Mouse (Mus musculus): ENCODE measurements around the gene BC035947.

Gene BC035947

DNA sequence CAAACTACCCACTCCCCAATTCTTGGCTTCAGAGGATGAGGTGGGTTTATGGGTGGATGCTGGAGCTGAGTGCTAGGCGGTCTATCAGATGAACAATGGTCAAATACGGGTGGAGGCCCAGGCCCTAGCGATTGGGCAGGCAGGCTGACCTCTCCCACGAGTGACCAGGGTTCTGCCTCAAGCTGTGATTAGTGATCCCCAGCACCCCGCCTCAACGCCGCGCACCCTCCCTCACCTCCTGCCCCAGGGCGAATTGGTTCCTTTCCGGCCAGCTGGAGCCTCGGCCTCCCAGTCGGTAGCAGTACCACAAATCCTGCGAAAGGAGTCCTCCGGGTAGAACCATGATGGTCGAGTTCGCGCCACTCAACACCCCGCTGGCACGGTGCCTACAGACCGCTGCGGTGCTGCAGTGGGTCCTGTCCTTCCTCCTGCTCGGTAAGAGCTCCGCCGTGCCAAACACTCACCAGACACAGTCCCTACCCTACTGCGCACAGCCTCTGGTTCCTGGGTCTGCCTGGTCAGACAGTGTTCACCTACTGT lies at the start of gene BC035947:
Gene BC035947 (minus strand): TSS at position 538 of the 540 bp plus-strand sequence.
- peak; percentile 53 for DNase-seq (ENCODE audit: low read depth, low spot score)

GRCm38 (mm10) chr1:78554012-78554666 lies 42.2 kb upstream of the BC035947 start:
- DNase-seq (ENCODE audit: low read depth, low spot score), result no peak

GRCm38 (mm10) chr1:78548961-78549360 lies 37.0 kb upstream of the BC035947 start:
- no peak for DNase-seq (ENCODE audit: low read depth, low spot score)

- no peak for DNase-seq (ENCODE audit: low read depth, low spot score)
These were observed 34.3 kb upstream of the BC035947 start for GRCm38 (mm10) chr1:78546258-78546657.

DNA sequence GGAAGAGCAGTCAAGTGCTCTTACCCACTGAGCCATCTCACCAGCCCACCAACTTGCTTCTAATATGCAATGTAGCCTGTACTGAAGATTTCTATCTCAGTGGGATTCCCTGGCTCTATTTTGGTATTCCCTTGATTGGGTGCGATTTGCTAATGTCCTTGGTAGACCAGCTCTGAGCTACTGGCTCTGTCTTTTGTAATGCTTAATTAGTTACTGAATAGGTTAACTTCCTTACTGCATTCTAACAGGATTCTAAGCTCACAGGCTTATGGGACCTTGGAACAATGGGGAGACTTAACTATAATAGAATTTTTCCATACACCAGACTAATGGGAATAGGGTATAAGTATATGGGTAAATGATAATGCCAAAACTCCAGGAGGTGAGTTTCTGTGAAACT lies 31.7 kb upstream of the BC035947 start:
- peak; percentile 66 for DNase-seq (ENCODE audit: low read depth, low spot score)

DNA sequence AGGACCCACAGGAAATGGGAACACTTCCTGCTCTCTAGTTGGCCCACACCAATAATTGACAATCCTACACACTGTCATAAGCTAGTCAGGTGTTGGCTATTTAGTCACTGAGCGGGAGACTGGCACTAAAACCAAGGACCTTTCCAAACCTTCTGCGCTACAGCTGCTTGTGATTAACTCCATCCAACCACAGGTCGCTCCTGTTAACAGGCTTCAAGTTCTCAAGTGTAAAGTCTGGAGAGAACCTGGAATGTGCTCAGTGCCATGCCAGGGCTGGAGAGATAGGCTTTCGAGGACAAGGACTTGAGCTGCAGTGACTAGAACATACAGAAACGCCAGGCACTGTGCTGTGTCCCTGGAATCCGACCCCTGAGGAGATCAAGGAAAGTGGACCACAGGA lies 27.2 kb upstream of the BC035947 start:
- DNase-seq (ENCODE audit: low read depth, low spot score), result no peak

DNA sequence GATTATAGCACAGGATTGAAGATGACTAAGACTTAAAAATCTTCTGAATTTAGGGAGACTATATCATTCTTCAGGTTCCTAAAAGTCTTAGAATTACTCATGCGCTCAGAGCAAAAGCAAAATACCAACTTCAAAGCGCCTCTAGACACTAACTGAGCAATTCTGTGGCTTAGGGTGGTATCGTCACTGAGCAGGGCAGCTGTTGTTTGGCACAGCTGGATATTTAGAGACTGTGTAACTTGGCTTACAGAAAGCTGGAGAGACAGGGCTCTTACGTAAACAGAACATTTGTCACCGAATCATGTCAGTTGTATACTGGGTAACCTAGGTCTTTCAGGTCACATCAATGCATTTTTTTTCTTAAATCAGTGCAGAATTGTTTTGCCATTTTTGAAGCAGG lies 26.4 kb upstream of the BC035947 start:
- no peak for DNase-seq (ENCODE audit: low read depth, low spot score)

DNA sequence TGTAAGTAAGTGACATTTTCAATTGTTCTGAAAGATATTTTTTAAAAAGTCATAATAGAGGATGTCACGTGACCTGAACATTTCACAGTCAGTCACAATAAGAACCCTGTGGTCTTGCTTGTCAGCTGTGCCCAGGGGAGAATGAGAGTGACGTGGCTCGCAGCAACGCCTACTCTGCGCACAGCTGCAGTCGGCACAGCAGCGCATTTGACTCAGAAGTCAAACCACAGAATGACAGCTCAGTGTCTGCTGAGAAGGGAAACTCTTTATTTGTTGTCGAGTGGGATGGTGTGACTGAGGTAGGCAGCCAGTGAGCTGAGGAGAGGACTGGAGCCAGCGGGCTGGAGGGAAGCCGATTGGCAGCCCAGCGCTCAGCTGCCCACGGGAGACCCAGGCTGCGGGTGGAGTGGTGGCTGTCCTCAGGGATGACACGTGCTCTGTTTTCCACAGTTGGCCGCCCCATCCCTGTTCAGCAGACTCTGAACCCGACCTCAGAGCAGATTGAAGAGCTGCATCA lies 25.6 kb upstream of the BC035947 start:
- peak; percentile 11 for DNase-seq (ENCODE audit: low read depth, low spot score)

- peak; percentile 79 for DNase-seq (ENCODE audit: low read depth, low spot score)
These were observed 24.6 kb upstream of the BC035947 start for GRCm38 (mm10) chr1:78536310-78537164.

DNA sequence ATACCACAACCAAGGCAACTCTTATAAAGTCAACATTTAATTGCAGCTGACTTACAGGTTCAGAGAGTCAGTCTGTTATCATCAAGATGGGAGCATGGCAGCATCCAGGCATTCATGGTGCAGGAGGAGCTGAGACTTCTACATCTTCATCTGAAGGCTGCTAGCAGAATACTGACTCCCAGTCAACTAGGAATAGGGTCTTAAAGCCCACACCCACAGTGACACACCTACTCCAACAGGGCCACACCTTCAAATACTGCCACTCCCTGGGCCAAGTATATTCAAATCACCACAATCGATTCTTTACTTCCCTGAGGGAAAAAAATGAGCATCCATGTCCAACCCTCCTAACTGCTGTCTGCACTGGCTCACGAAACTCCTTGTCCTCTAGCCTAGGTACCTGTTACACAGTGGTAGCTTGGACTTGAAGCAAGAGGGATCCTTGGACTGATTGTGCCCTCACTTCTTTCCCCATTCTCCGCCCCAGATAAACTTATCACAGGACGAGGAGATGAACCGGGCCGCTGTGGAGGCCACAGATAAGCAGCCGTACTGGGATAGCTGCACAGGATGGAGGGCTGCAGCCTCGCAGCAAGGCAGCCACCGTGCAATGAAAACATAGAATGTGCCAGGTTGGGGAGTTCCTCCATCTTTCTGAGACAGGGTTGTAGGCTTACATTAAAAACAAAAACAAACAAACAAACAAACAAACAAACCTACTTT lies 22.6 kb upstream of the BC035947 start:
- no peak for DNase-seq (ENCODE audit: low read depth, low spot score)

GRCm38 (mm10) chr1:78532184-78532800 lies 20.3 kb upstream of the BC035947 start:
- peak; percentile 26 for DNase-seq (ENCODE audit: low read depth, low spot score)

GRCm38 (mm10) chr1:78530500-78531215 lies 18.7 kb upstream of the BC035947 start:
- DNase-seq (ENCODE audit: low read depth, low spot score), result no peak

DNA sequence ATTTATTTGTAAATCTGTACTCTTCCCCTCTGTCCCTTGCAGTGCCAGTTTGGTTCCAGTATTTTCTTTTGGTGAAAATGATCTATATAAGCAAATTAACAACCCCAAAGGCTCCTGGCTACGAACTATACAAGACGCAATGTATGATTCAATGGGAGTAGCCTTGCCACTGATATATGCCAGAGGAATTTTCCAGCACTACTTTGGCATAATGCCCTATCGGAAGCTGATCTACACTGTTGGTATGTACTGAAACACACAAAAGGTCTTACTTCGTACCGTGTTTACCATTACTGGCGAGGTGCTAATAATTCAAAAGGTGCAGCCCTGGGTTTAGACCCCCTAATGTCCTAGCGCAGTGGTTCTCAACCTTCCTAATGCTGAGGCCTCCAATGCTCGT lies 17.1 kb upstream of the BC035947 start:
- DNase-seq (ENCODE audit: low read depth, low spot score), result no peak

DNA sequence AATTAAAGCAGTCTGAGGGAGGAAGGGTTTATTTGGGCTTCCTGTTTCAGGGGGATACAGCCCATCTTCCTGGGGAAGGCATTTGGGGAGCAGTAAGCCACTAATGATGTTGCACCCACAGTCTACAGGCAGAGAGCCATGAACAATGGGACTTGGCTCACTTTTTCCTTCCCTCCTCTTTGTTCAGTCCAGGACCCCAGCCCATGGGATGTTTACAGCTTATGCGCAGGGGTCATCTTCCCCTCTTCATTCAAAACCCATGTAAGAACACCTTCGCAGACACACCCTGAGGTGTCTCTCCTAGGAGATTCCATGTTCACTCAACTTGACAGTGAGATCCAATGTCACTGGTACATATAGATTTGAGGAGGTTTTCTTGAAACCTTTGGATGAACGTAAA lies 16.4 kb upstream of the BC035947 start:
- no peak for DNase-seq (ENCODE audit: low read depth, low spot score)

DNA sequence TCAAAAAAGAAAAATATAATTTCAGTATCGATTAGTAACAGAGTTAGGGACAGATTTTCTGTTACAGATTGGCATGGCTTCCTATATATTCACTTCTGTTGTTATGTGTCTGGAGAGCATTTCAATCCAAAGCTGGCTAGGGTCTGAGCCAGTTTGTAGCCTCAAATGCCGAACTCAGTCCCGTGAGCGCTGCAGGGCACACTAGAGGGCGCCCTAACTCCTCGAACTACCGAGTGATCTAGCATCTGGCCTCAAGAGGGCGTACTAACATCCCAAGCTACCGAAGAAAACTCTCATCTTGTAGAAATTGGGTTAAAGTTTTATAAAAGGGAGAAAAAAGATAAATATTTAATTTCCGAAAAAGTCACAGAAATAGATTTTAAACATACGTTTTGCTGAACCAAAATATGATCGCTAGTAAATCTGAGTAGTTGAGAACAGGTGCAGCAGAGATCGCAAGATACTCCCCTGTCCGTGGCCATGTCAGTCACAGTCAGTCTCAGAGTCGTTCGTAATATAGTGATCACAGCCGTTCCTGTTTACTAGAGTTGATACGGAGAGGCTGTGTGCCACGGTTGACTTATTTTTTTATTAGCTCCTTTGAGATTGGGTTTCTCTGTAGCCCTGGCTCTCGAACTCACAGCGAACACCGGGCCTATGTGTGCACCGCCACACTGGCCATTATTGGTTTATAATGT lies 13.4 kb upstream of the BC035947 start:
- DNase-seq (ENCODE audit: low read depth, low spot score), result peak; percentile 84

DNA sequence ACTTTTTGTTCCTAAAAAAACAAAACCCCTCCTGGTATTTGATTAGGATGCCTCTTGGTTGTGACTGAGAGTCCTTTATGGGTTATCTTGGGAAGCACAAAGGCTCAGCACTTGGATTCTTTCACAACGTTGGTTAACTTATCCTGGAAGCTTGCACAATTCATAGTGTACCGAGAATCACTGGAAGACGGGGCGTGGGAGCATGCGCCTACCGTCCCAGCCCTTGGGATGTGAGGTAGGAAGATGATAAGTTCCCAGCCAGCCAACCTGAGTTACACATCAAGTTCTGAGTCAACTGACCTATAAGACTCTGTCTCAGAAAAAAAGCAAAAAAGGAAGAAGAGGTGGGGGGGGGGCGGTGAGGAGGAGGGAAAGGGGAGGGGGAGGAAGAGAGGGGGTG lies 6.9 kb upstream of the BC035947 start:
- DNase-seq (ENCODE audit: low read depth, low spot score), result no peak

DNA sequence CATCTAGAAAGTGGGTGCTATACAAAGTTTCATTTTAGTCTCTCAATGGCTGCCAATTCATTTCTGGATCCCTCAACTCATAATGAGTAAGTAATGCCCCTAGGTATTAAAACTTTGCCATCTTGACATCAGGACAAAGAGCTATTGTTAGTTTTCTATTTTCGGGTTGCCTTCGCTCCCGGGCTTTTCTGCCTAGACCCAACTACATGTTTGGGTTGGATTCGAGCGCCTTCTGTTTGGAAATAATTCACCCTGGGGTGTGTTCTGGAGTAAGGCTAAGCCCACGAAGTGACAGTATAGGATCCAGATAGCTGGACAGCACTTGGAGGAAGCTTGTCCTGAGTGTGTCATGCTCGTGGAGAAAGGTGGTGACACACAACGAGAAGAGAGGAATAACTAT lies 798 bp upstream of the BC035947 start:
- DNase-seq (ENCODE audit: low read depth, low spot score), result no peak

DNA sequence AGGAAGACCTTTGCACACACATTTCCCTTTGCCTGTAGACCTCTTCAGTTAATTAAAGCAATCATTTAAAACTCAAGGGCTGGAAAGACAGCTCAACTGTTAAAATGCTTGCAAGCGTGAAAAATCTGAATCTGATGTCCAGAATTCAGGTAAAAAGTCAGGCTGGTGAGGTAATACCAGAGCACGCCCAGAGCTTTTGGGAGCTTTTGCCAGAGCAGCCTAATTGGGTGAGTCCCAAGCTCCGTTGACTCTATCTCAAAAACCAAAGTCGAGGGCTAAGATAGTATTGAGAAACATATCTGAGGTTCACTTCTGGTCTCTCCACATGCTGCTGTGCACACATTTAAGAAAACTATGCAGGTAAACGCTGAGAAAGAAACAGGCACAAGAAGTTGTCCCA lies 1.1 kb downstream of the BC035947 start, which contains the start of gene Mogat1:
Gene Mogat1 (plus strand): TSS at position 130 of the 400 bp plus-strand sequence.
- DNase-seq (ENCODE audit: low read depth, low spot score), result no peak

DNA sequence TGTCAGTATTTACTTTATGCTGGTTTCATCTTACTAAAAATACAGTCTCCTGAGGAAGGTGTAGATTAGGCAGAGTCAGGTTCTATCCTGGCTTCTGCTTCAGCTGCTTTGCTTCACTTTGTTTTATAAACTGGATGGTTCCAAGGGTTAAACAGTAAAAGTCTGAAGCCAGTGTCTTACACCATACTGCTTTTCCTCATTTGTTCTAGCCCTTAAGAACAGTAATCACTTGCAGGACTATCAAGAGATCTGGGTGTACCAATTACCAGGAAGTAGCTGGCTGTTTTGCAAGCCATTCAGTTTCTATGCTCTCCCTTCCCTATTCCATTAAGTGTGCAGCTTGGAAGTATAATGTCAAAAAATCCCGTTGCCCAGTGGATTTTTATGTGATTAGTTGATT lies 4.8 kb downstream of the BC035947 start:
- DNase-seq (ENCODE audit: low read depth, low spot score), result no peak

- no peak for DNase-seq (ENCODE audit: low read depth, low spot score)
These were observed 9.4 kb downstream of the BC035947 start for GRCm38 (mm10) chr1:78502527-78502926.
